Mouse (Mus musculus) adrenal gland, postnatal 14 days (tissue): ENCODE results near the gene Defa17. TPM values are rescaled to one million over a fixed set of nuclear protein-coding genes. Genes with fewer than 3 reads are reported as not detected.
"Not testable (repeated sequence)": the region's sequence is repeated elsewhere in the genome, so short reads cannot be mapped to it uniquely, and the experiment has no call there.

Source experiments
- DNase-seq: peaks from one replicate; pipeline ENCODE4 v3.0.0; 2021; ENCODE audit warnings: mixed read lengths
- long read RNA-seq, 2 experiments: library from polyadenylated mRNA; stranded (forward); transcript quantifications; one replicate each; pipeline ENCODE4 v2.0.0; 2021
- total RNA-seq: library from RNA; stranded (reverse); gene quantifications from 2 replicates; pipeline ENCODE4 v1.2.3, GENCODE M21; 2021

Defa17 gene
- not detected in 2 replicates for total RNA-seq
- long read RNA-seq, experiment 1: 0 reads
- long read RNA-seq, experiment 2: 0 reads

DNA sequence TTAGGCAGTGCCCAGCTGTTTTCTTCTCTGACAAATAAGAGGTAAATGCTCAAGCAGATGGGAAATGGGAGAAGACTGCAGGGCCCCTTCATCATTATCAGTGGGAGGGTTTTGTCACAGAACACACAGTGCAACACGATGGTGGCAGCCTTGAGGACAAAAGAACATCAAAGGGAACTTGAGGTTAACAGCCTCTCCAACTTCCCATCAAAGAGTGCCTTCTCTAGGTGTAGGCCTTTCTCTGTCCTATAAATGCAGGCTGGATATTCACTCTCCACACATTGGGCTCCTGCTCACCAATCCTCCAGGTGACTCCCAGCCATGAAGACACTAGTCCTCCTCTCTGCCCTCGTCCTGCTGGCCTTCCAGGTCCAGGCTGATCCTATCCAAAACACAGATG, at the start of gene Defa17:
TSS of gene Defa17 (plus strand) at position 301 of the 400 bp plus-strand sequence.
- DNase-seq: not testable (repeated sequence)

DNA sequence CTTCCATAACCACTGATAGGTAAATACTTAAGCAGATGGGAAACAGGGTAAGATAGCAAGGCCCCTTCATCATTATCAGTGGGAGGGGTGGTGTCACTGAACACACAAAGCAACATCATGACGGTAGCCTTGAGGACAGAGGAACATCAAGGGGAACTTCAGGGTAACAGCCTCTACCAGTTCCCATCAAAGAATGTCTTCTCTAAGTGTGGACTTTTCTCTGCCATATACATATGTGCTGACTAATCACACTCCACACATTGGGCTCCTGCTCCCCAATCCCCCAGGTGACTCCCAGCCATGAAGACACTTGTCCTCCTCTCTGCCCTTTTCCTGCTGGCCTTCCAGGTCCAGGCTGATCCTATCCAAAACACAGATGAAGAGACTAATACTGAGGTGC, 37.7 kb upstream of the Defa17 start, which contains the start of gene Defa26:
TSS of gene Defa26 (plus strand) at position 301 of the 400 bp plus-strand sequence.
- not testable (repeated sequence) for DNase-seq

GRCm38 (mm10) chr8:21665497-21665896, 9.9 kb downstream of the Defa17 start, which contains the start of gene Defa34:
TSS of gene Defa34 (plus strand) at chr8:21665797.
- not testable (repeated sequence) for DNase-seq

DNA sequence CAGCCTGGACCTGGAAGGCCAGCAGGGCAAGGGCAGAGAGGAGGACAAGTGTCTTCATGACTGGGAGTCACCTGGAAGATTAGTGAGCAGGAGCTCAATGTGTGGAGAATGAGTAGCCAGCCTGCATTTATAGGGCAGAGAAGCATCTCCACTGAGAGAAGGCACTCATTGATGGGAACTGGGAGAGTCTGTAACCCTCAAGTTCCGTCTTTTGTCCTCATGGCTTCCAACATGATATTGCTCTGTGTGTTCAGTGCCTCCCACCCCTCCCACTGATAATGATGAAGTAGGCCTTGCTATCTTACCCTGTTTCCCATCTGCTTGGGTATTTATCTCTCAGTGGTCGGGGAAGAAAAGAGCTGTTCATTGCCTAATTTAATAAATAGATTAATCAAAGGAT, 48.0 kb downstream of the Defa17 start, which contains the start of gene AY761184:
TSS of gene AY761184 (minus strand) at position 101 of the 400 bp plus-strand sequence.
- DNase-seq: not testable (repeated sequence)

Other genes starting within 250 kb of the Defa17 start
- gene Defa36, start 228.4 kb upstream of the Defa17 start, total RNA-seq: not detected in 2 replicates
- not detected in 2 replicates for gene Gm7849, start 199.2 kb upstream of the Defa17 start, total RNA-seq
- not detected in 2 replicates for gene Defa20, start 146.5 kb upstream of the Defa17 start, total RNA-seq
- not detected in 2 replicates for gene Defa32, start 126.7 kb upstream of the Defa17 start, total RNA-seq
- not detected in 2 replicates for gene Defa37, start 90.4 kb upstream of the Defa17 start, total RNA-seq
- not detected in 2 replicates for gene Defa28, start 72.8 kb upstream of the Defa17 start, total RNA-seq
- not detected in 2 replicates for gene Gm7861, start 61.3 kb upstream of the Defa17 start, total RNA-seq
- gene Defa26, start 37.6 kb upstream of the Defa17 start, total RNA-seq: not detected in 2 replicates
- not detected in 2 replicates for gene Defa34, start 10.0 kb downstream of the Defa17 start, total RNA-seq
- gene AY761184, start 47.9 kb downstream of the Defa17 start, total RNA-seq: not detected in 2 replicates
- gene Defa24, start 78.7 kb downstream of the Defa17 start, total RNA-seq: not detected in 2 replicates
- not detected in 2 replicates for gene Defb50, start 167.8 kb downstream of the Defa17 start, total RNA-seq
- gene Defb2, start 184.1 kb downstream of the Defa17 start, total RNA-seq: not detected in 2 replicates
- gene Defb10, start 203.1 kb downstream of the Defa17 start, total RNA-seq: not detected in 2 replicates
- not detected in 2 replicates for gene Defb9, start 229.6 kb downstream of the Defa17 start, total RNA-seq